Mouse (Mus musculus): ENCODE results near the gene 1700037C18Rik.
A peak's percentile ranks its signal among the peaks of the same experiment; 100 is the strongest.

GRCm38 (mm10) chr16:3908537-3909111, at the start of gene 1700037C18Rik, which contains the start of gene Cluap1:
- TF ChIP-seq POLR2A (IDR thresholded peaks at IDR 0.05; ENCODE audit: control insufficient read depth, low read depth, low read length) (peak; percentile 67), CTCF (IDR thresholded peaks at IDR 0.05; ENCODE audit: control insufficient read depth, insufficient read depth, insufficient replicate concordance, low read depth, low read length) (peak; percentile 66; the same call in 1 of the 2 replicates)

Measured in testis, adult 2 months (tissue).